Comparison of ENCODE assay signal across 8 mouse cellular contexts in genomic region chr2:14603784-14604781, GRCm38 (mm10). TPM values are rescaled to one million over a fixed set of nuclear protein-coding genes. Genes with fewer than 3 reads are reported as not detected.
DNase-seq lines count a peak whose midpoint lies in the region; ATAC-seq lines count a peak whose summit lies in the region.

No protein-coding gene starts in this region.

- WGBS in hindbrain, embryonic 14.5 days, result under 1% methylated on average over 79 of the region's 83 CpGs

- peak overlapping the region; percentile 63 for H3K27ac ChIP-seq in hindbrain, embryonic 14.5 days

- H3K36me3 ChIP-seq in hindbrain, embryonic 14.5 days (replicated peaks; ENCODE audit: control insufficient read depth, insufficient read depth), result no peaks in the 10 kb centered on the region

- peaks cover 13% of the 10 kb centered on the region; the same call in 1 of the 2 replicates for H3K27me3 ChIP-seq in hindbrain, embryonic 14.5 days (ENCODE audit: control insufficient read depth, insufficient read depth, low read length)

- H3K4me1 ChIP-seq in hindbrain, embryonic 14.5 days (replicated peaks; ENCODE audit: control insufficient read depth, insufficient read depth, low read length), result peaks cover 7% of the 10 kb centered on the region; the same call in 1 of the 2 replicates

- H3K4me2 ChIP-seq in hindbrain, embryonic 14.5 days (replicated peaks), result peak overlapping the region; percentile 80

- no peaks in the 10 kb centered on the region for H3K9me3 ChIP-seq in hindbrain, embryonic 14.5 days (ENCODE audit: control insufficient read depth, low read length)

- peak; percentile 85 for ATAC-seq in hindbrain, embryonic 14.5 days (ENCODE audit: low FRiP score)

- peak overlapping the region; percentile 69 for H3K9ac ChIP-seq in hindbrain, embryonic 14.5 days

- peak overlapping the region; percentile 59 for H3K4me3 ChIP-seq in hindbrain, embryonic 14.5 days (replicated peaks; ENCODE audit: low read length)

- DNase-seq in NIH3T3 (ENCODE audit: low read depth), result peak; percentile 3
- peak; percentile 68 to 72 for DNase-seq in cerebellum, postnatal 10 days
- peak; percentile 56 to 63 for DNase-seq in frontal cortex, postnatal 36 days (ENCODE audit: low spot score in 2 of 2)
- peak; percentile 56 for DNase-seq in hindbrain, embryonic 14.5 days (ENCODE audit: low spot score)
- DNase-seq in left cerebral cortex, adult 18-20 months (ENCODE audit: low spot score in 2 of 2), result peak; percentile 42 to 62
- peak; percentile 62 for DNase-seq in lung, postnatal 36 days
- DNase-seq in right cerebral cortex, adult 18-20 months, result peak; percentile 70
- peak; percentile 64 for DNase-seq in urinary bladder, postnatal 14 days (ENCODE audit: low spot score)

RNA-seq across cellular contexts. Expression of gene Cacnb2, which starts 1.2 kb away (rescaled TPM):
- polyA plus RNA-seq in hindbrain, embryonic 14.5 days (2014; fragmentation: Nextera tagmentation; extraction: Ambion mirVana), result 5.6 and 5.9 TPM in 2 replicates
- total RNA-seq in left cerebral cortex, adult 18-20 months (2021), result 10 to 100 TPM; 48.3 to 49.7 TPM

Comparison
In these comparisons a context has a peak if more than half of its experiments do, and no peak if none do; other contexts are left out.
1. Peak in every context shown above with its lines: DNase-seq, ATAC-seq, H3K4me3 ChIP-seq and H3K27ac ChIP-seq.
2. DNase-seq: peak in every context shown above with its lines; median percentile 70 in cerebellum, postnatal 10 days; 70 in right cerebral cortex, adult 18-20 months; 64 in urinary bladder, postnatal 14 days; 62 in lung, postnatal 36 days; 60 in frontal cortex, postnatal 36 days; 56 in hindbrain, embryonic 14.5 days; 52 in left cerebral cortex, adult 18-20 months; 3 in NIH3T3.